Mouse (Mus musculus): ENCODE measurements around the gene H1fnt.

DNA sequence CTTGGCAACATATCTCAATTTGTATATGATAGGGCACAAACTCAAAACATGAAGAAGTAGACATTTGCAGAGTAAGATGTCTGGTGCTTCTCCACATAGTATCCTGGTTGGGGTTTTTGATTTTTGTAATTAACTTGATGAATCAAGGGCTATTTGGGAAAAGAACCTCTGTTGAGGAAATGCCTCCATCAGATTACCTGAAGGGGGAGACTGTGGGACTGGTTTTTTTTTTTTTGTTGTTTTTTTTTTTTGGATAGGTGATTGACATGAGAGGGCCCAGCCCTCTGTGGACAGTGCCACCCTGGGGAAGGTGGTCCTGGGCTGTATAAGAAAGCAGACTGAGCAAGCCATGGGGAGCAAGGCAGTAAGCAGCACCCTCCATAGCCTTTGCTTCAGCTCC, 34.7 kb downstream of the H1fnt start:
- no peak for TF ChIP-seq CTCF (IDR thresholded peaks at IDR 0.05; ENCODE audit: extremely low read depth, insufficient read depth, low read length)
- TF ChIP-seq POLR2A (IDR thresholded peaks at IDR 0.05; ENCODE audit: extremely low read depth, insufficient read depth, low read length), result no peak

Data from cortical plate, adult 2 months (tissue).